Mouse (Mus musculus) G1E (cell line): Measurements from ENCODE around the gene Hikeshi. TPM values are rescaled to one million over a fixed set of nuclear protein-coding genes. Genes with fewer than 3 reads are reported as not detected.

Experiments used
- ATAC-seq: 2 replicates; pipeline ENCODE4 v1.8.0; 2016; ENCODE audit warnings: mild to moderate bottlenecking; ENCODE audit not compliant: insufficient number of reproducible peaks, poor library complexity, low FRiP score, severe bottlenecking; ENCODE audit errors: extremely low read depth
- DNase-seq: peaks from one replicate; pipeline ENCODE4 v3.0.0; 2012; ENCODE audit warnings: low spot score
- H3K27me3 ChIP-seq: 2 replicates; pipeline ENCODE4 v1.6.1; 2012; ENCODE audit warnings: mild to moderate bottlenecking, low read length, inconsistent platforms; ENCODE audit not compliant: insufficient read depth
- H3K36me3 ChIP-seq: replicated peaks from 2 replicates; pipeline ENCODE3; 2012; ENCODE audit warnings: mild to moderate bottlenecking, inconsistent platforms
- H3K4me1 ChIP-seq: 2 replicates; pipeline ENCODE4 v1.6.1; 2012; ENCODE audit warnings: low read depth, low read length, inconsistent platforms, mixed read lengths; ENCODE audit not compliant: insufficient read depth
- H3K4me3 ChIP-seq: 2 replicates; pipeline ENCODE4 v1.5.1; 2012; ENCODE audit warnings: low read depth, mild to moderate bottlenecking, inconsistent platforms, low read length, moderate library complexity, mixed read lengths
- H3K9me3 ChIP-seq: replicated peaks from 2 replicates; pipeline ENCODE4 v1.6.1; 2012; ENCODE audit warnings: inconsistent platforms
- CTCF ChIP-seq: IDR thresholded peaks from 2 replicates; pipeline ENCODE4 v1.5.1; 2012; ENCODE audit warnings: low read depth, low read length, inconsistent platforms, mixed read lengths
- GATA1 ChIP-seq: IDR thresholded peaks from 2 replicates; pipeline ENCODE4 v1.6.1; 2012; ENCODE audit warnings: borderline replicate concordance, low read length, inconsistent platforms, mixed read lengths
- GATA2 ChIP-seq: IDR thresholded peaks from 2 replicates; pipeline ENCODE4 v1.6.1; 2012; ENCODE audit warnings: low read depth, low read length, inconsistent platforms, borderline replicate concordance
- POLR2AphosphoS5 ChIP-seq: IDR thresholded peaks from 2 replicates; pipeline ENCODE4 v1.6.1; 2012; ENCODE audit warnings: low read depth, low read length, inconsistent platforms; ENCODE audit not compliant: insufficient replicate concordance
- TAL1 ChIP-seq: conservative IDR thresholded peaks from 2 replicates; pipeline ENCODE4 v1.6.1; 2012; ENCODE audit warnings: low read depth, low read length, inconsistent platforms, mixed read lengths
- polyA plus RNA-seq: library from polyadenylated mRNA; stranded (reverse); fragments of >175 nt; gene quantifications from 2 replicates; pipeline ENCODE4 v1.2.3, GENCODE M21; 2012
- total RNA-seq, 2 experiments: library from RNA; stranded (forward) in 1 of 2; stranded (reverse) in 1 of 2; fragments of 200-1000 nt in 1 of 2; fragments of >200 nt in 1 of 2; fragmentation: Nextera tagmentation in 1 of 2; gene quantifications; 2 replicates each; pipeline ENCODE4 v1.2.3; 2014 to 2017

The Hikeshi gene
- total and polyA plus RNA-seq, 3 experiments, result 44.1 to 212 (median 118) TPM

DNA sequence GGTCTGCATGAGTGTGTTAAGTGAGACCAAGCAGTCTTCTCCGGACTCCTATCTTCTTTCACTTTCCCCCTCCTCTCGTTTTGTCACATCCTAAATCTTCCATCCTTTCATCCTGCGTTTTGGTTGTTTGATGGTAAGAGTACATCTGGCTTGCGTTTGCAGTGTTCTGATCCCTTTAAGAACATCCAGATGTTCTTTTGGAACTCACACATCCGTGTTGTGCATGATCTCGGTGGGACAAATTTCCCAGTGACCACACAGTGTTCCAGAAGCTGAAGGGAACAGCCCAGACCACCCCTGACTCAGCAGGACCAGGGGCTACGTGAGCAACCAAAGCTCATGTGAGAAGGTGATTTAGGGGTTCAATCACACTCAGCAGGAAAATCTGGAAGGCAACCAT lies 32.6 kb downstream of the Hikeshi start:
- H3K27me3 ChIP-seq, result peaks cover 11% of the 10 kb centered on the region
- TF ChIP-seq GATA2 (no peak), GATA1 (no peak), POLR2AphosphoS5 (no peak), CTCF (no peak), TAL1 (no peak)
- no peaks in the 10 kb centered on the region for H3K9me3 ChIP-seq
- ATAC-seq (no peak), DNase-seq (no peak)
- H3K4me3 ChIP-seq, result no peak overlapping the region
- no peaks in the 10 kb centered on the region for H3K36me3 ChIP-seq
- H3K4me1 ChIP-seq, result peaks cover under 1% of the 10 kb centered on the region

DNA sequence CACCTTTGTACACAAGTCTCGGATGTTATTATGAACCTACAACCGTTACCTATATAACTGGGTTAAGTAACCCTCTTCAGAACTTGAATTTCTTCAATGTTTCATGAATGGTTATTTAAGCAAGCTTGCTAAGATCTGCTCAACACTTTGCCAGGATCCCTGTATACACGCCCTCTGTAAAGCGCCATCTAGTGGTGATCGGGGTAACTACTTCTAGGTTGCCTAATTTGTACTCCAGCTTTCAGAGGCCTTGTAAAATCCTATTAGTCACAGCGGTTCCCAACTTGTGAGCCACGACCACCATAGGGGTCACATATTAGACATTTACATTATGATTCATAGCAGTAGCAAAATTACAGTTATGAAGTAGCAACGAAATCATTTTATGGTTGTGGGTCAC lies 33.1 kb downstream of the Hikeshi start:
- H3K9me3 ChIP-seq, result no peaks in the 10 kb centered on the region
- peaks cover 11% of the 10 kb centered on the region for H3K27me3 ChIP-seq
- no peaks in the 10 kb centered on the region; the same call in 1 of the 2 replicates for H3K4me1 ChIP-seq
- H3K36me3 ChIP-seq, result no peaks in the 10 kb centered on the region
- DNase-seq (peak; percentile 47), ATAC-seq (peak; percentile 40; the same call in 1 of the 2 replicates)
- TF ChIP-seq CTCF, result peak; percentile 90
- no peak for TF ChIP-seq TAL1
- TF ChIP-seq GATA1, result no peak
- no peak for TF ChIP-seq POLR2AphosphoS5
- TF ChIP-seq GATA2, result no peak
- H3K4me3 ChIP-seq, result no peak overlapping the region

DNA sequence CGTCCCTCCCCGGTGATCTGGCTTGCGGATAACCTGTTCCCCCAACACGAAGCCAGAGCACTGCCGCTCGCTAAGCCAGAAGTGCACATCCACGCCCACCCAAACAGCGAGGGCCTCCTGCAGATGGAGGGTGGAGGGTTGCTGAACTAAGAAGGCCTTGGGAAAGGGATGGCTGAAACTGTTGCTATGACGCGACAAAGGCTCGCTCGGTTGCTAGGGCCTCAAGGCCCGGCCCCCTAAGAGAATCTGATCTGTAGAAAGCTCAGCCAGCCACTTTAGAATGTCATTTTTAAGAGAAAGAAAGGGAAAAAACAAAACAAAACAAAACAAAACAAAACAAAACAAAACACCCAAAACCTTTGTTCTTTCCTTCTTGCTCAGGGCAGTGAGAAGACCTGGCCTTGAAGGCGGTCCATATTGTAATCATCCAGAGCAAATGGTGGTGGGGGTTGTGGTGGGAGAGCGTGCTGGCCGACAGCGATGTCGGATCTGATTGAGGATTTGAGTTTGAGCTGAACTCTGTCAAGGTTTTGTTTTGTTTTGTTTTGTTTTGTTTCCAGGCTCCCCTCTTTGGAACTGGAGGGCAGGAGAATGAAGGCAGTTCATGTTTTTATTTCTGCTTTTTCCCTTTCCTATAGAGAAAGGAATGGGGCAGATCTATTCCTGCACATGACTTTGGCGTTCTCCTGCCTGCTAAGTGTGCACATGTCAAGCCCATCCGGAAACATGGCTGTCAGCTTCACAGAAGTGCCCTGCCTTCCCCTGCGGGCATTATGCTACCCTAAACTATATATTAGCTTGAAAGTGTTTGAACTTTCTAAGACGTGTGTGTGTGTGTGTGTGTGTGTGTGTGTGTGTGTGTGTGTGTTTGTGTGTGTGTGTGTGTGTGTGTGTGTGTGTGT lies 37.3 kb downstream of the Hikeshi start, which contains the start of gene Ccdc81:
Gene Ccdc81 (minus strand): TSS at position 188 of the 902 bp plus-strand sequence.
- TF ChIP-seq CTCF, result no peak
- no peak for TF ChIP-seq TAL1
- no peak for TF ChIP-seq POLR2AphosphoS5
- TF ChIP-seq GATA1, result no peak
- TF ChIP-seq GATA2, result no peak

DNA sequence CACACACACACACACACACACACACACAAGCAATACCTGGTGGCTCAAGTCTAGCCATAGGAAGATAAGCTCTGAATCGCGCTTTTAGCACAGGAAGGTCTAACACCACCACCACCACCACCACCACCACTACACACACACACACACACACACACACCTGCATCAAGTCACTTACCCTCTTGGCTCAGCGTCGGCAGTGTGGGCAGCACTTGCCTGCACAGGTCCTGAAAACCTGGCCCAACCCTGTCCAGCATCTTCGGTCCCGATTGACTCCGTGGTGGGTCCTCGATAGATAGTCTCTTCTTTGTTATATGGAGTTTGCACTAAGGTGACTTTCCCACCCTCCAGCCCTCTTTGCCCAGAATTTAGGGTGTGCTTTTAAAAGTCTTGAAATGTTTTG lies 38.0 kb downstream of the Hikeshi start:
- H3K9me3 ChIP-seq, result no peaks in the 10 kb centered on the region
- no peaks in the 10 kb centered on the region; the same call in 1 of the 2 replicates for H3K4me1 ChIP-seq
- H3K27me3 ChIP-seq, result peaks cover 12% of the 10 kb centered on the region
- no peak overlapping the region for H3K4me3 ChIP-seq
- TF ChIP-seq GATA1, result no peak
- no peak for TF ChIP-seq TAL1
- no peak for TF ChIP-seq GATA2
- TF ChIP-seq POLR2AphosphoS5, result no peak
- TF ChIP-seq CTCF, result no peak
- no peak for DNase-seq
- no peak for ATAC-seq
- no peaks in the 10 kb centered on the region for H3K36me3 ChIP-seq

More for the DNA sequence above, 37.3 kb downstream of the Hikeshi start, which contains the start of gene Ccdc81:
- DNase-seq (no peak), ATAC-seq (no peak)
- Histone ChIP-seq H3K4me1 (no peaks in the 10 kb centered on the region; the same call in 1 of the 2 replicates), H3K36me3 (no peaks in the 10 kb centered on the region), H3K9me3 (no peaks in the 10 kb centered on the region), H3K27me3 (peaks cover 12% of the 10 kb centered on the region), H3K4me3 (no peak within 1 kb of the TSS)

DNA sequence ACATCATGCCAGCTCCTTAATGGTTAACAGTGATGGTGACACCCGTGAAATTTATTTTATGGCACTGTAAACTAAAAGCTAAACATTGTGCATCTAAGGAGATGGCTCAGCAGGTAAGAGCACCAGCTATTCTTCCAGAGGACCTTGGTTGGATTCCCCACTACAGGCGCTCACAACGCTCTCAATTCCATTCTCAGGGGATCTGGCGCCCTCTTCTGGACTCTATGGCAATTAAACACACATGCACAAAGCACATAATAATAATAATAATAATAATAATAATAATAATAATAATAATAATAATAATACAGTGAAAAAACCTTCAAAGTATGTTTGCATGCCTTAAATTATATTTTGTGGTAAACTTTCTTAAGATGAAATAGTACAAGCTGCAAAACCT lies 49.1 kb downstream of the Hikeshi start:
- TF ChIP-seq CTCF, result no peak
- TF ChIP-seq POLR2AphosphoS5, result no peak
- H3K4me3 ChIP-seq, result no peak overlapping the region
- no peaks in the 10 kb centered on the region for H3K9me3 ChIP-seq
- ATAC-seq, result no peak
- no peaks in the 10 kb centered on the region for H3K4me1 ChIP-seq
- DNase-seq, result no peak
- H3K36me3 ChIP-seq, result no peaks in the 10 kb centered on the region
- H3K27me3 ChIP-seq, result peaks cover 2% of the 10 kb centered on the region; the same call in 1 of the 2 replicates

DNA sequence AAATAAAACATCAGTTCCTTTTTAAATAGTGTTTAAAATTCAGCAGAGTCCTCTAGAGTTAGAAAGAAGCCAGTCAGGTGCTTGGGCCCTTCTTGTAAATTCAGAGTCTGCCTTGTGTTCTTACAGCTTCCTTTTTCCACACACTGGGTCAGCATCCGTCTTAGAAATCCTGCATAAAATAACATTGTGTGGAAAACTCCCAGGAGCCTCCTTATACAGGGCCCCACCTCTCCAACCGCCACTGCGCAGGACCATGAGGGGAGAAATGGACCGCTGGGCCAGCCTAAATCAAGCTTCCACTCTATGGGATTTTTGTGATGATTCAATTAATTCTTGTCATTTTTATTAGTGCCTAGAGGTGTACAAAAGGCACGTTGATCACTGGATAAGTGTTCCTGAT lies 49.6 kb downstream of the Hikeshi start:
- H3K27me3 ChIP-seq, result peaks cover 2% of the 10 kb centered on the region; the same call in 1 of the 2 replicates
- no peak for TF ChIP-seq GATA2
- TF ChIP-seq GATA1, result no peak
- TF ChIP-seq CTCF, result no peak
- no peak for TF ChIP-seq POLR2AphosphoS5
- TF ChIP-seq TAL1, result no peak

More for the DNA sequence above, 49.6 kb downstream of the Hikeshi start:
- H3K36me3 ChIP-seq, result no peaks in the 10 kb centered on the region
- no peaks in the 10 kb centered on the region for H3K4me1 ChIP-seq
- ATAC-seq, result no peak
- no peak for DNase-seq
- H3K4me3 ChIP-seq, result no peak overlapping the region
- H3K9me3 ChIP-seq, result no peaks in the 10 kb centered on the region
